Mouse (Mus musculus): ENCODE measurements around the gene Itih3. TPM values are rescaled to one million over a fixed set of nuclear protein-coding genes. Genes with fewer than 3 reads are reported as not detected.
A peak's percentile ranks its signal among the peaks of the same experiment; 100 is the strongest.

Gene Itih3
- polyA plus RNA-seq, 1 experiment from 2014 or later, result 781 TPM

GRCm38 (mm10) chr14:30875130-30875865, 48.3 kb downstream of the Itih3 start:
- H3K9ac ChIP-seq (ENCODE audit: low read depth, low read length), result peak overlapping the region; percentile 12; the same call in 1 of the 2 replicates
- WGBS (ENCODE audit: insufficient replicate concordance), result 43% methylated on average over 12 of the region's 12 CpGs
- no peaks in the 10 kb centered on the region for H3K27me3 ChIP-seq (ENCODE audit: control insufficient read depth, insufficient read depth, low read depth, low read length)
- peak; percentile 82 for ATAC-seq (ENCODE audit: low read depth)
- peaks cover 28% of the 10 kb centered on the region for H3K4me1 ChIP-seq (ENCODE audit: control insufficient read depth, low read depth, low read length)
- peaks cover 2% of the 10 kb centered on the region; the same call in 1 of the 2 replicates for H3K36me3 ChIP-seq (ENCODE audit: control insufficient read depth, insufficient read depth)
- H3K27ac ChIP-seq (ENCODE audit: low read length), result peak overlapping the region; percentile 82
- H3K9me3 ChIP-seq (replicated peaks; ENCODE audit: control insufficient read depth, low read length), result no peaks in the 10 kb centered on the region
- H3K4me3 ChIP-seq (ENCODE audit: low read depth, low read length), result no peak overlapping the region
- no peak overlapping the region for H3K4me2 ChIP-seq (ENCODE audit: low read depth, low read length)

GRCm38 (mm10) chr14:30874095-30874700, 49.4 kb downstream of the Itih3 start:
- no peak overlapping the region for H3K9ac ChIP-seq (ENCODE audit: low read depth, low read length)
- H3K36me3 ChIP-seq (ENCODE audit: control insufficient read depth, insufficient read depth), result peaks cover 2% of the 10 kb centered on the region; the same call in 1 of the 2 replicates
- no peak overlapping the region for H3K4me2 ChIP-seq (ENCODE audit: low read depth, low read length)
- H3K9me3 ChIP-seq (replicated peaks; ENCODE audit: control insufficient read depth, low read length), result no peaks in the 10 kb centered on the region
- H3K27ac ChIP-seq (ENCODE audit: low read length), result peak overlapping the region; percentile 29
- H3K27me3 ChIP-seq (ENCODE audit: control insufficient read depth, insufficient read depth, low read depth, low read length), result no peaks in the 10 kb centered on the region
- ATAC-seq (ENCODE audit: low read depth), result no peak
- H3K4me3 ChIP-seq (ENCODE audit: low read depth, low read length), result no peak overlapping the region
- WGBS (ENCODE audit: insufficient replicate concordance), result 60% methylated on average over 18 of the region's 18 CpGs
- peaks cover 38% of the 10 kb centered on the region for H3K4me1 ChIP-seq (ENCODE audit: control insufficient read depth, low read depth, low read length)

DNA sequence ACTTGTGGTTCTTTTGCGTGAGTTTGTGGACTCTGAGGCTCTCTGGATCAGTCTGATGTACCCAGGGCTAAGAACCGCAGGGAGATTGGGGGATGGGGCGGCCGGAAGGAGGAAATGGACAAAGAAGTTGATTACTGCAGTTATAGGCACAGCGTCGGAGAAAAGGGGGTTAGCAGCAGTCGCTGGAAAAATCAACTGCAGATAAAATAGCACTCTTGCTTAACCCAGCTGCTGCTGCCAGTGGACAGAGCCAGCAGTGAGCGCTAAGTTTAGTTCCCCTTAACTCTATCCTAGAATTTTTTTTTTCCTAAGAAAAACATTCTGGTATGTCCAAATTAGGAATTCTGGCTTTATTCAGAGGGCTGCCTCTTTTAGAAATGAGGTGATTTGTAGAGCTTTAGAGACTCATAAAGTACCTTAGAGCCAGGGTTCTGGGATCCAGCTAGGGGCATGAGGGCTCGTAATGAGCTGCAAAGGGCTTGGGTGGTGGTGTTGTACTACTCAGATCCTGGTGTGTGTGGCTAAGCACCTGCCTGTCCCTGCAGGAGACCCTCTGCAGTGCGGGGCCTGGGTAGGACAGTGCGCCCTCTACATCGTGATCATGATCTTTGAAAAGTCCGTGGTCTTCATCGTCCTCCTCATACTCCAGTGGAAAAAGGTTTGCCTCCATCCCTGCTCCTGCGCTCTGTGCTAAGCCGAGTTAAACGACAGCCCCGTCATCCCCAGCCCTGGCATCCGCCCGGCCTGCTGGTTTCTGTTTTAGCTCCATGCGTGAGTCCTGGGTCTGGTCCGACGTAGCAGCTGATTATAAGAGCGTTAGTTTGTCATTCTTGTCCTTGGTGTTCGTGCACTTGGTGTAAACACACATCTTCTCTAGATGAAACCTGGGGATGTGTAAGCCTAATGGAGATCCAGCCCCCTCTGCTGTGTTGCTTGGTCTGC, 53.1 kb downstream of the Itih3 start:
- Histone ChIP-seq H3K4me3 (ENCODE audit: low read depth, low read length) (no peak overlapping the region), H3K4me2 (ENCODE audit: low read depth, low read length) (no peak overlapping the region), H3K9ac (ENCODE audit: low read depth, low read length) (no peak overlapping the region), H3K27me3 (ENCODE audit: control insufficient read depth, insufficient read depth, low read depth, low read length) (no peaks in the 10 kb centered on the region), H3K36me3 (ENCODE audit: control insufficient read depth, insufficient read depth) (peaks cover 2% of the 10 kb centered on the region; the same call in 1 of the 2 replicates), H3K9me3 (replicated peaks; ENCODE audit: control insufficient read depth, low read length) (no peaks in the 10 kb centered on the region), H3K4me1 (ENCODE audit: control insufficient read depth, low read depth, low read length) (peaks cover 25% of the 10 kb centered on the region), H3K27ac (ENCODE audit: low read length) (peak overlapping the region; percentile 75)
- ATAC-seq (ENCODE audit: low read depth), result no peak
- 60% methylated on average over 25 of the region's 25 CpGs for WGBS (ENCODE audit: insufficient replicate concordance)

DNA sequence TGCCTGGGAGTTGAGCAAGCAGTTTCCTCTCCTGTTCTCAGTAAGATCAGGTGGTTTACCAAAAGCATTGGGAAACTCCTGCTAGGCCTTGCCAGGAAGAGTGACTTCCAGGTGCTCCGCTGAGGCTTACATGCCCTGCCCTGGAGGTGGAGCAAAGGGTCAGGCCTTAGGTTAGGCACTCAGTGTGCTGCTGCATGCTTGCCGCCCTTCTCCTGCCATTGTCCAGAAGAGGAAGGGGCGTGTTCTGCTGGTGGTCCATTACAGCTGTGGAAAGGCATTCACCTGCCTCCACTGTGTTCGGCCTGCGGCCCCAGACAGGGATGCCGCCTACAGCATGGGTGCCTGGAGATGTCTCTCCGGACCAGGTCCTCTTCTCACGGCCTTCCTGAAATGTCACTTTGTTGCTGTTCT, 54.2 kb downstream of the Itih3 start:
- ATAC-seq (ENCODE audit: low read depth), result peak; percentile 68
- 75% methylated on average over 8 of the region's 8 CpGs for WGBS (ENCODE audit: insufficient replicate concordance)
- Histone ChIP-seq H3K36me3 (ENCODE audit: control insufficient read depth, insufficient read depth) (peaks cover 2% of the 10 kb centered on the region; the same call in 1 of the 2 replicates), H3K4me3 (ENCODE audit: low read depth, low read length) (no peak overlapping the region), H3K27me3 (ENCODE audit: control insufficient read depth, insufficient read depth, low read depth, low read length) (no peaks in the 10 kb centered on the region), H3K4me2 (ENCODE audit: low read depth, low read length) (no peak overlapping the region), H3K9me3 (replicated peaks; ENCODE audit: control insufficient read depth, low read length) (no peaks in the 10 kb centered on the region), H3K4me1 (ENCODE audit: control insufficient read depth, low read depth, low read length) (peaks cover 17% of the 10 kb centered on the region), H3K9ac (ENCODE audit: low read depth, low read length) (no peak overlapping the region), H3K27ac (ENCODE audit: low read length) (peak overlapping the region; percentile 75)

- H3K9me3 ChIP-seq (replicated peaks; ENCODE audit: control insufficient read depth, low read length), result no peaks in the 10 kb centered on the region
- H3K4me2 ChIP-seq (ENCODE audit: low read depth, low read length), result no peak overlapping the region
- 53% methylated on average over 10 of the region's 10 CpGs for WGBS (ENCODE audit: insufficient replicate concordance)
- H3K9ac ChIP-seq (ENCODE audit: low read depth, low read length), result no peak overlapping the region
- H3K27me3 ChIP-seq (ENCODE audit: control insufficient read depth, insufficient read depth, low read depth, low read length), result no peaks in the 10 kb centered on the region
- H3K36me3 ChIP-seq (ENCODE audit: control insufficient read depth, insufficient read depth), result peaks cover 2% of the 10 kb centered on the region; the same call in 1 of the 2 replicates
- H3K27ac ChIP-seq (ENCODE audit: low read length), result peak overlapping the region; percentile 75
- H3K4me1 ChIP-seq (ENCODE audit: control insufficient read depth, low read depth, low read length), result peaks cover 11% of the 10 kb centered on the region
- H3K4me3 ChIP-seq (ENCODE audit: low read depth, low read length), result no peak overlapping the region
- ATAC-seq (ENCODE audit: low read depth), result peak; percentile 61
Measured at GRCm38 (mm10) chr14:30868826-30869225, 54.7 kb downstream of the Itih3 start.

- peak; percentile 33; the same call in 1 of the 2 replicates for ATAC-seq (ENCODE audit: low read depth)
- H3K27me3 ChIP-seq (ENCODE audit: control insufficient read depth, insufficient read depth, low read depth, low read length), result no peaks in the 10 kb centered on the region
- WGBS (ENCODE audit: insufficient replicate concordance), result 25% methylated on average over 5 of the region's 5 CpGs
- no peaks in the 10 kb centered on the region for H3K36me3 ChIP-seq (ENCODE audit: control insufficient read depth, insufficient read depth)
- H3K4me2 ChIP-seq (ENCODE audit: low read depth, low read length), result no peak overlapping the region
- no peak overlapping the region for H3K27ac ChIP-seq (ENCODE audit: low read length)
- no peak overlapping the region for H3K9ac ChIP-seq (ENCODE audit: low read depth, low read length)
- H3K4me3 ChIP-seq (ENCODE audit: low read depth, low read length), result no peak overlapping the region
- H3K9me3 ChIP-seq (replicated peaks; ENCODE audit: control insufficient read depth, low read length), result no peaks in the 10 kb centered on the region
- peaks cover 9% of the 10 kb centered on the region for H3K4me1 ChIP-seq (ENCODE audit: control insufficient read depth, low read depth, low read length)
Measured at GRCm38 (mm10) chr14:30867042-30867441, 56.5 kb downstream of the Itih3 start.

DNA sequence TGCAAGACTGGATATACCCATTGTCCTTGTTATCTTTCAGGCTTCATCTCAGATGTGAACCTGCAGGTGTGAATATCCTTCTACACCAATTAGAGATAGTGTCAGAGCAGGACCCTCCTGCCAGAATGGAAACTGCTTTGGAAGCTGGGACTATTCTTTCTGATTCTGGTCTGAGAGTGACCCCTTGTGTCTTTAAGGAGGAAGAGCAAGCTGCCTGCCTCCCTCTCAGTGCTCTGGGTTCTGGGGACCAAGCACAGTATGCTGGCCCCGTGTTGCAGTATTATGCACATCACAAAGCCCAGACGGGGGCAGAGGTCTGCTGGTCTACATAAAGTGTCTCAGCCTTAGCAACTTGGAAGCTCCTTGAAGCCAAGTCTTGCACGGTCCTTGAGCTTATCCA, 58.2 kb downstream of the Itih3 start:
- Histone ChIP-seq H3K9ac (ENCODE audit: low read depth, low read length) (no peak overlapping the region), H3K9me3 (replicated peaks; ENCODE audit: control insufficient read depth, low read length) (no peaks in the 10 kb centered on the region), H3K36me3 (ENCODE audit: control insufficient read depth, insufficient read depth) (no peaks in the 10 kb centered on the region), H3K4me2 (ENCODE audit: low read depth, low read length) (no peak overlapping the region), H3K27ac (ENCODE audit: low read length) (no peak overlapping the region), H3K27me3 (ENCODE audit: control insufficient read depth, insufficient read depth, low read depth, low read length) (no peaks in the 10 kb centered on the region), H3K4me3 (ENCODE audit: low read depth, low read length) (no peak overlapping the region), H3K4me1 (ENCODE audit: control insufficient read depth, low read depth, low read length) (peaks cover 9% of the 10 kb centered on the region)
- ATAC-seq (ENCODE audit: low read depth), result no peak
- WGBS (ENCODE audit: insufficient replicate concordance), result 67% methylated on average over 3 of the region's 3 CpGs

- H3K9ac ChIP-seq (ENCODE audit: low read depth, low read length), result no peak overlapping the region
- WGBS (ENCODE audit: insufficient replicate concordance), result 73% methylated on average over 9 of the region's 9 CpGs
- H3K36me3 ChIP-seq (ENCODE audit: control insufficient read depth, insufficient read depth), result no peaks in the 10 kb centered on the region
- peak overlapping the region; percentile 66 for H3K27ac ChIP-seq (ENCODE audit: low read length)
- no peaks in the 10 kb centered on the region; the same call in 1 of the 2 replicates for H3K4me1 ChIP-seq (ENCODE audit: control insufficient read depth, low read depth, low read length)
- no peak overlapping the region for H3K4me3 ChIP-seq (ENCODE audit: low read depth, low read length)
- H3K9me3 ChIP-seq (replicated peaks; ENCODE audit: control insufficient read depth, low read length), result no peaks in the 10 kb centered on the region
- no peak for ATAC-seq (ENCODE audit: low read depth)
- no peak overlapping the region for H3K4me2 ChIP-seq (ENCODE audit: low read depth, low read length)
- no peaks in the 10 kb centered on the region for H3K27me3 ChIP-seq (ENCODE audit: control insufficient read depth, insufficient read depth, low read depth, low read length)
Measured at GRCm38 (mm10) chr14:30862368-30862767, 61.2 kb downstream of the Itih3 start.
